Mouse (Mus musculus) naive thymus-derived CD4-positive, alpha-beta T cell, adult 5 months (primary cell): ENCODE results near the gene Dapk1. TPM values are rescaled to one million over a fixed set of nuclear protein-coding genes. Genes with fewer than 3 reads are reported as not detected.

Source experiments
- polyA plus RNA-seq: library from polyadenylated mRNA; unstranded; fragments of 100-300 nt; shearing (Covaris generic); gene quantifications from one replicate; pipeline ENCODE4 v1.2.1, GENCODE M21; 2017

Dapk1 gene
- 10.1 TPM for polyA plus RNA-seq

GRCm38 (mm10) chr13:60601436-60602415, at the start of gene Dapk1:
Gene Dapk1, plus strand, starts transcription at chr13:60601947.

GRCm38 (mm10) chr13:60786264-60786663, 184.5 kb downstream of the Dapk1 start, which contains the start of gene BC051665:
Gene BC051665, minus strand, starts transcription at chr13:60786364.

GRCm38 (mm10) chr13:60802749-60803148, 201.0 kb downstream of the Dapk1 start, which contains the start of gene Ctsll3:
Gene Ctsll3, minus strand, starts transcription at chr13:60802849.

Other genes starting within 250 kb of the Dapk1 start
- not detected for gene BC051665, start 184.4 kb downstream of the Dapk1 start, polyA plus RNA-seq
- gene Ctsll3, start 200.9 kb downstream of the Dapk1 start, polyA plus RNA-seq, result not detected